Comparison of ENCODE assay signal across 8 mouse cellular contexts in the genomic region with DNA sequence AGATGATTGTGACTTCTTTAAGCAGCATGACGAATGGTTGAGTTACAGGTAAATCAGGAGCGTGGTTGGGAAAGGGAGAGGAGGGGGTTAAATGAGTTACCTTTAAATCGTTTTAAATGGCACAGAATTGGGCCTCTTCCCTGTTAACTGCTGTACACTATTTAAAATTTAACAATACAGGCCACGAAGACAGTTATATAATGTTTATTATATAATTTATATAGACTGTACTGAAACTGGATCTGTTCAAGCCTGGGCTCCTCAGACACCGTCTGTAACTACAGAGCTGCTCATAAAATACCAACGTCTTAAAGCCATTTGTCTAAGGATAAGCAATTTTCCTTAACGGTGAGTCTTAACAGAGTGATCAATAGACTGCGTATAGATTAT. TPM values are rescaled to one million over a fixed set of nuclear protein-coding genes. Genes with fewer than 3 reads are reported as not detected.
DNase-seq lines count a peak whose midpoint lies in the region; ATAC-seq and TF ChIP-seq lines count a peak whose summit lies in the region.

No protein-coding gene starts in this region.

- H3K4me1 ChIP-seq in heart, embryonic 10.5 days: peaks cover 36% of the 10 kb centered on the region
- peaks cover 28% of the 10 kb centered on the region for H3K4me1 ChIP-seq in E14TG2a.4 (replicated peaks; ENCODE audit: low read depth, low read length)
- H3K4me1 ChIP-seq in forebrain, postnatal 0 days (ENCODE audit: insufficient read depth): peaks cover 24% of the 10 kb centered on the region
- H3K4me1 ChIP-seq in liver, embryonic 16.5 days (ENCODE audit: control insufficient read depth, low read depth, low read length): peaks cover 40% of the 10 kb centered on the region

- H3K36me3 ChIP-seq in heart, embryonic 10.5 days: peaks cover 12% of the 10 kb centered on the region; the same call in 1 of the 2 replicates
- peaks cover 20% of the 10 kb centered on the region for H3K36me3 ChIP-seq in E14TG2a.4 (ENCODE audit: insufficient read depth, low read length)
- H3K36me3 ChIP-seq in forebrain, postnatal 0 days (ENCODE audit: insufficient read depth): no peaks in the 10 kb centered on the region; the same call in 1 of the 2 replicates
- H3K36me3 ChIP-seq in liver, embryonic 16.5 days (ENCODE audit: control insufficient read depth, insufficient read depth): peaks cover 12% of the 10 kb centered on the region

- peak overlapping the region; percentile 85 for H3K4me2 ChIP-seq in forebrain, postnatal 0 days (ENCODE audit: low read depth)
- peak overlapping the region; percentile 91 for H3K4me2 ChIP-seq in liver, embryonic 16.5 days (ENCODE audit: low read depth, low read length)

- H3K27ac ChIP-seq in heart, embryonic 10.5 days: peak overlapping the region; percentile 94; the same call in 1 of the 2 replicates
- 0 out of 2 replicates have a peak overlapping the region, but pooled peaks have one; percentile 99 for H3K27ac ChIP-seq in forebrain, postnatal 0 days (ENCODE audit: low read depth, low read length)
- peak overlapping the region; percentile 100 for H3K27ac ChIP-seq in liver, embryonic 16.5 days (ENCODE audit: low read length)

- peaks cover 14% of the 10 kb centered on the region for H3K27me3 ChIP-seq in heart, embryonic 10.5 days (ENCODE audit: insufficient read depth, poor library complexity, severe bottlenecking)
- H3K27me3 ChIP-seq in E14TG2a.4 (ENCODE audit: insufficient read depth, low read length): peaks cover 53% of the 10 kb centered on the region
- no peaks in the 10 kb centered on the region for H3K27me3 ChIP-seq in forebrain, postnatal 0 days (ENCODE audit: insufficient read depth, low read length)
- H3K27me3 ChIP-seq in liver, embryonic 16.5 days (ENCODE audit: control insufficient read depth, insufficient read depth, low read depth, low read length): peaks cover 11% of the 10 kb centered on the region

- no peaks in the 10 kb centered on the region for H3K9me3 ChIP-seq in heart, embryonic 10.5 days
- no peaks in the 10 kb centered on the region for H3K9me3 ChIP-seq in E14TG2a.4 (ENCODE audit: low read length)
- no peaks in the 10 kb centered on the region for H3K9me3 ChIP-seq in forebrain, postnatal 0 days (ENCODE audit: low read length)
- H3K9me3 ChIP-seq in liver, embryonic 16.5 days (replicated peaks; ENCODE audit: control insufficient read depth, low read length): no peaks in the 10 kb centered on the region

- H3K4me3 ChIP-seq in heart, embryonic 10.5 days: peak overlapping the region; percentile 86
- H3K4me3 ChIP-seq in E14TG2a.4 (replicated peaks; ENCODE audit: low read length): peak overlapping the region; percentile 84
- peak overlapping the region; percentile 59 for H3K4me3 ChIP-seq in forebrain, postnatal 0 days (ENCODE audit: low read depth, low read length)
- H3K4me3 ChIP-seq in liver, embryonic 16.5 days (ENCODE audit: low read depth, low read length): peak overlapping the region; percentile 90

- H3K9ac ChIP-seq in forebrain, postnatal 0 days: peak overlapping the region; percentile 75
- H3K9ac ChIP-seq in liver, embryonic 16.5 days (ENCODE audit: low read depth, low read length): peak overlapping the region; percentile 99

- DNase-seq in heart, embryonic 10.5 days (ENCODE audit: low spot score): no peak
- no peak for DNase-seq in heart, adult 8-10 months (ENCODE audit: low spot score)
- no peak for DNase-seq in forebrain, postnatal 0 days
- no peak for DNase-seq in retina, postnatal 1 day
- DNase-seq in spleen, postnatal 10 days (ENCODE audit: low spot score in 2 of 2): no peak

- 55% methylated on average over 8 of the region's 8 CpGs for WGBS in heart, embryonic 10.5 days
- WGBS in forebrain, postnatal 0 days: 10% methylated on average over 8 of the region's 8 CpGs
- 26% methylated on average over 8 of the region's 8 CpGs for WGBS in liver, embryonic 16.5 days (ENCODE audit: insufficient replicate concordance)

- TF ChIP-seq CTCF in E14TG2a.4 (conservative IDR thresholded peaks at IDR 0.05; ENCODE audit: low read length): no peak
- TF ChIP-seq CTCF in forebrain, postnatal 0 days (IDR thresholded peaks at IDR 0.05; ENCODE audit: low read depth): no peak

- ATAC-seq in forebrain, postnatal 0 days: no peak
- no peak for ATAC-seq in liver, embryonic 16.5 days (ENCODE audit: low read depth)
- ATAC-seq in cerebellum, adult (ENCODE audit: insufficient number of reproducible peaks, low FRiP score, low TSS enrichment): no peak

RNA-seq across cellular contexts. Expression of a gene that starts 1.4 kb away (rescaled TPM):
- 15.5 and 15.9 TPM in 2 replicates for polyA plus RNA-seq in heart, embryonic 10.5 days (2016; fragmentation: Nextera tagmentation; extraction: Ambion mirVana)
- 10 to 100 TPM; 10.5 to 17.8 (median 16.0) TPM for total RNA-seq in heart, adult 8-10 months (2022)
- 181 and 199 TPM in 2 replicates for total RNA-seq in forebrain, postnatal 0 days (2014; rRNA removed)
- polyA plus RNA-seq in forebrain, postnatal 0 days (2015; fragmentation: Nextera tagmentation; extraction: Ambion mirVana): 58.0 and 58.7 TPM in 2 replicates
- 21.2 and 24.4 TPM in 2 replicates for polyA plus RNA-seq in liver, embryonic 16.5 days (2015; fragmentation: Nextera tagmentation; extraction: Ambion mirVana)

RNA-seq across cellular contexts. Expression of a gene that starts 1.4 kb away (rescaled TPM):
- 0.75 and 0.79 TPM in 2 replicates for polyA plus RNA-seq in heart, embryonic 10.5 days (2016; fragmentation: Nextera tagmentation; extraction: Ambion mirVana)
- under 1 TPM in 3 of 4 experiments, not detected in 1; 0.06 to 0.20 (median 0.08) TPM for total RNA-seq in heart, adult 8-10 months (2022)
- total RNA-seq in forebrain, postnatal 0 days (2014; rRNA removed): 3.4 and 4.0 TPM in 2 replicates
- polyA plus RNA-seq in forebrain, postnatal 0 days (2015; fragmentation: Nextera tagmentation; extraction: Ambion mirVana): 0.65 TPM in 2 replicates
- 0.15 and 0.19 TPM in 2 replicates for polyA plus RNA-seq in liver, embryonic 16.5 days (2015; fragmentation: Nextera tagmentation; extraction: Ambion mirVana)

RNA-seq across cellular contexts. Expression of a gene that starts 7.1 kb away (rescaled TPM):
- 4.8 and 9.8 TPM in 2 replicates for polyA plus RNA-seq in heart, embryonic 10.5 days (2016; fragmentation: Nextera tagmentation; extraction: Ambion mirVana)
- total RNA-seq in heart, adult 8-10 months (2022): 1 to 10 TPM in 3 of 4 experiments, not detected in 1; 1.3 to 1.4 (median 1.3) TPM
- 446 and 960 TPM in 2 replicates for total RNA-seq in forebrain, postnatal 0 days (2014; rRNA removed)
- polyA plus RNA-seq in forebrain, postnatal 0 days (2015; fragmentation: Nextera tagmentation; extraction: Ambion mirVana): 111 and 146 TPM in 2 replicates
- polyA plus RNA-seq in liver, embryonic 16.5 days (2015; fragmentation: Nextera tagmentation; extraction: Ambion mirVana): 17.9 and 22.4 TPM in 2 replicates

RNA-seq across cellular contexts. Expression of a gene that starts 17.1 kb away (rescaled TPM):
- 169 and 213 TPM in 2 replicates for polyA plus RNA-seq in heart, embryonic 10.5 days (2016; fragmentation: Nextera tagmentation; extraction: Ambion mirVana)
- 100 to 1,000 TPM; 165 to 184 (median 175) TPM for total RNA-seq in heart, adult 8-10 months (2022)
- total RNA-seq in forebrain, postnatal 0 days (2014; rRNA removed): 668 and 716 TPM in 2 replicates
- polyA plus RNA-seq in forebrain, postnatal 0 days (2015; fragmentation: Nextera tagmentation; extraction: Ambion mirVana): 583 and 608 TPM in 2 replicates
- 74.5 and 81.7 TPM in 2 replicates for polyA plus RNA-seq in liver, embryonic 16.5 days (2015; fragmentation: Nextera tagmentation; extraction: Ambion mirVana)

RNA-seq across cellular contexts. Expression of a gene that starts 22.0 kb away (rescaled TPM):
- polyA plus RNA-seq in heart, embryonic 10.5 days (2016; fragmentation: Nextera tagmentation; extraction: Ambion mirVana): 24.0 and 31.4 TPM in 2 replicates
- 10 to 100 TPM; 14.7 to 18.9 (median 16.5) TPM for total RNA-seq in heart, adult 8-10 months (2022)
- 29.2 and 31.9 TPM in 2 replicates for total RNA-seq in forebrain, postnatal 0 days (2014; rRNA removed)
- polyA plus RNA-seq in forebrain, postnatal 0 days (2015; fragmentation: Nextera tagmentation; extraction: Ambion mirVana): 13.5 and 16.0 TPM in 2 replicates
- polyA plus RNA-seq in liver, embryonic 16.5 days (2015; fragmentation: Nextera tagmentation; extraction: Ambion mirVana): 8.2 and 8.7 TPM in 2 replicates
